Mouse (Mus musculus) neural tube, embryonic 10.5 days (tissue): ENCODE data around the gene Trim21.

Source experiments
- DNase-seq: peaks from one replicate; pipeline ENCODE4 v3.0.0-alpha.2; 2017; ENCODE audit warnings: low spot score; ENCODE audit errors: extremely low spot score

Gene Trim21

DNA sequence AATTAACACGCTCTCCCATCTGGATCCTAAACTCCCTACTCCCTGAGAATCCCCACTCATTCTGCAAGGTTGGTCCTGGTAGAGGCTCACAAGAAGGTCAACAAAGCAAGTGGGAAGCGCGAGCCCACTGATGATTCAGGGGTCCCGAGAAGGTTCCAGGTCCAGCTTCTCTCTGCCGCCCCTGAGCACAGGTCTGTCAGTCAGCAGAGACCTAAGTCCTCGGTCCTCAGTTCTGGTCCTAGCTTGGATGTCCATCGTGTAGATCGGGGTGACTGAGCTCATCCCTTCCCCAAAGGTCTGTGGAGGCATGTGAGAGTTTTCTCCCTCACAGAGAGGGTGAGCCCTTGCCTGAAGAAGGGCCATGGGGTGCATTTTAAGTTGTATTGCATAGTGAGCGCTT lies 57.2 kb downstream of the Trim21 start:
- DNase-seq = no peak
